Mouse (Mus musculus): ENCODE measurements around the gene Lbx1.

- no peak for TF ChIP-seq CTCF (IDR thresholded peaks at IDR 0.05; ENCODE audit: borderline replicate concordance, insufficient read depth, low read length)
- no peak for TF ChIP-seq POLR2A (IDR thresholded peaks at IDR 0.05; ENCODE audit: low read depth, low read length)
Observed at GRCm38 (mm10) chr19:45234191-45234770, 1.3 kb downstream of the Lbx1 start.

Data from embryonic fibroblast, embryonic 13.5 days (primary cell).